Mouse (Mus musculus) heart, adult 9 months (tissue): Measurements from ENCODE around the gene Fpr2.
"Not testable (repeated sequence)": the region's sequence is repeated elsewhere in the genome, so short reads cannot be mapped to it uniquely, and the experiment has no call there.

Source experiments
- DNase-seq, 2 experiments: peaks; one replicate each; pipeline ENCODE4 v3.0.0; 2022; ENCODE audit warnings: low spot score in 2 of 2

Gene Fpr2

DNA sequence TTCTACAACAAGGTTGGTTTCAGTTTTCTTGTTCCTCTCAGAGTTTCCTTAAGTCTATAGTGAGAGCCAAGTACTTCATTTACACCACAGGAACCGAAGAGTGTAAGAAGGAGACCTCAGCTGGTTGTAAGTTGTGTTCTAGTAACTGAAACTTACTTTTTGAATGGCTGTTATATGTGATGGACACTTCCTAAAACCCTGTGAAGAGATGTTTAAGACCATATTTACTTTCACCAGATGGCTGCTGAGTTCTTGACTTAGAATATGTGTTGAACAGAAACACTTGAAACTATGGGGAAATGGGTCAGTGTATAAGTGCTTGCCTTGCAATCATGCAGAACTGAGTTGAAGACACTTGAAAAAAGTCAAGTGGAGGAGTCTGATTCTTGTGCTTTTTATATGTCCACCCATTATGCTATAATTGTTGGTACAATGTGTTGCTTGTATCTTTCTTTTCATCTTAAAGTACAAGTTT, at the start of gene Fpr2, which contains the start of gene Fpr3:
Gene Fpr2 (plus strand): TSS at position 51 of the 475 bp plus-strand sequence.
Gene Fpr3 (plus strand): TSS at position 79 of the 475 bp plus-strand sequence.
- DNase-seq = no peak

DNA sequence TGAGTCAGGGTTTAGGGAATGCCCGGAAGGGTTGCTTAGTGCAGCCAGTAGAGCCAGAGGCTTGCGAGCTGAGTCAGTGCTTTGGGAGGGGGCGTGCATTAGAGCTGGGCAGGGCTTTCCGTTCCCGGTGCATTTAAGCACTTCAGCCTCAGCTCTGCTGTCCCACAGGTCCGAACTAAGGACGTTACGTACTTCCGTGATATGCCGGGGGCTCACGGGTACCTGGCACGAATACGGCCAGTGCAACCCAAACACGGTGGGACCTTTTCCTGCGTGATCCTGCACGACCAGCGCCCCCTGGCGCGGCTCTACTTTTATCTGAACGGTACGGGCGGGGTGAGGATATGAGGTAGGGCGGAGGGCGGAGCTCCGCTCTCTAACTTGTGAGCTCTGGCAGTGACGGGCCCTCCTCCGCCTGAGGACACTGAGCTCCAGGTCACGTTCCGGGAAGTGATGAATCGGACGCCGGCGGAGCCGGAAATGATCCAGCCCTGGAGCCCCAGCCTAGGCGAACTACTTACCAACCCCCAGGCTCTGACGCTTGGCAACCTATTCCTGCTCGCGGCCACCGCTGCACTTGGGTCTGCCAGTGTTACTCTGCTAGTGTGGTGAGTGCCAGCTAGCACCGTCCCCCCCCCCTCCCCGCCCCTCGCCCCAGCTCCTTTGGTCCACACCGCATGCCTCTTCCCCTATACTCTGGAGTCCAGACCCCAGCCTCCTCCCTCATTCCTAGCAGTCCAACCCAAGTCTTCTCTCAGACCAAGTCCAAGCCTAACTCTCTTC, 49.5 kb upstream of the Fpr2 start:
- peak; percentile 99 for DNase-seq

DNA sequence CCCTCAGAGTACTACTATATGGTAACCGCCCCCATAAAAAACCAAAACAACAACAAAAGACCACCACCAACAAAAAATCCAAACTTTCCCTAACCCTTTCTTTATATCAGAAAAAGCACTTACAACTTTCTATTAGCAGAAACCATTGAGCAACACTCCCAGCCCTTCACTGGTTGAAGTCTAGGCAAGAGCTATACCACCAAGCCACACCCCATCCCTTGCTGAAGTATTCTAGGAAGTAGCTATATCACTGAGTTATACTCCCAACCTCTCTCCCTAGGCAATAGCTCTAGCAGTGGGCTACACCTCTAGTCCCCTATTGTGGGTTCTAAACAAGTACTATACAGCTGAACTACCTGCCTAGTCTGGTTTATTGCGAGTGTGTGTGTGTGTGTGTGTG, 48.3 kb upstream of the Fpr2 start:
- no peak for DNase-seq

DNA sequence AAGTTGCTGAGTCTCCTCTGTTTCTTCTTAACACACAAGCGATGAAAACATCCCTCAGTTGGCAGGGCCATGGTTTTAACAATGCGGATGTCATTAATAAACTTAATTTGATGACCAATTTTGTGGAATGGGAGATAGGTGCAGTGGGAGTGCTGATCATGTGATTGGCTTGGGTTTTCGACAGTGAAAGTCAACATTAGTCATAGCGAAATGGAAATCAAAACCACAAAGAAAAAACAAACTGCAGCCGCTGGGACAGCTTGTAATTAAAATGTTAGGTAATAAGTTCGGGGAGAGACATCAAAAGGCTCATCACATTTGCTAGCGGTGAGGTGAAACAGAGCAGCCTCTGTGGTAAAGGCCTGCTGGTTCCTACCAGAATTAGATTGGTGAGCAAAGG, 46.8 kb upstream of the Fpr2 start:
- DNase-seq = no peak

DNA sequence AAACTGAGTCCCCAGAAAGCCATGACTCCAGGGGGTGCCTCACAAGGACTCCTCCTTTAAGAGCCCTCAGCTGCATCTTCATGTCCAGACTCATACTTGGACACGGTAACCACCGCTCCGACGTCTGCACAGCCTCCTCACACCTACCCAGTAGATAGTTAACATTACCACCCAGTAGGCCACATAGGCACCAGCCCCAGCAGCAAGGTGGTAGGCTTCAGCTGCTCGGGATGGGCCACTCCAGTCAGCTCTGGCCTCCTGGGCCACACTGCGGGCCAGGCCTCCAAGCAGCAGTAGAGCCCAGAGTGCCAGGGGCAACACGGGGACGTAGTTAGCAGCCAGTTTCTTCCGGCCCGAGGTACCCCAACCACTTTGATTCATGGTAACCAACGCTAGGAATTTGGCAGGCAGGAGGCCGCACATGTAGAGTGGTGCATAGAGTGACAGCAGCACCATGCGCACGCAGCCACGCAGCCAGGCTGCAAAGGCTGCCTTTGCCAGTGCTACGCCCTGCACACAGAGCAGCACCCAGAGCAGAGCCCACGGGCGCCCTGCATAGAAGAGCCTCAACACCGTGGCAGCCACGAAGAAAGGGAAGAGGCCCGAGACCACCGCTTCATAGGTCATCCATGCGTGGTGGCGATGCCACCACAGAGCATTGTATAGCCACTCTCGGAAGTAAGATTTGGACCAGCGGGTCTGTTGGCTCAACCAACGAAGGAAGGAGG, 43.9 kb upstream of the Fpr2 start:
- no peak for DNase-seq

DNA sequence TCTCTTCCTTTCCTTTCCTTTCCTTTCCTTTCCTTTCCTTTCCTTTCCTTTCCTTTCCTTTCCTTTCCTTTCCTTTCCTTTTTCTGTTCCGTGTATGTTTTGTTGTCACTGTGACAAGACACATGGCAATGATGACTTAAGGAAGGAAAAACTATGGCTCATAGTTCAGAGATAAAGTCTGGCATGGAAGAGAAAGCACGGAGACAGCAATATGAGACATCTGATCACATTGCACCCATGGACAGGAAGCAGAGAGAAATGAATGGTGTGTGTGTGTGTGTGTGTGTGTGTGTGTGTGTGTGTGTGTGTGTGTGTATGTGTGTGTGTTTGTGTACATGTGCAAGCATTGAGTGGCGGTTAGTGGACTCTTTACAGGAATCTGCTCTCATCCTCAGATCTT, 43.0 kb upstream of the Fpr2 start:
- not testable (repeated sequence) for DNase-seq

DNA sequence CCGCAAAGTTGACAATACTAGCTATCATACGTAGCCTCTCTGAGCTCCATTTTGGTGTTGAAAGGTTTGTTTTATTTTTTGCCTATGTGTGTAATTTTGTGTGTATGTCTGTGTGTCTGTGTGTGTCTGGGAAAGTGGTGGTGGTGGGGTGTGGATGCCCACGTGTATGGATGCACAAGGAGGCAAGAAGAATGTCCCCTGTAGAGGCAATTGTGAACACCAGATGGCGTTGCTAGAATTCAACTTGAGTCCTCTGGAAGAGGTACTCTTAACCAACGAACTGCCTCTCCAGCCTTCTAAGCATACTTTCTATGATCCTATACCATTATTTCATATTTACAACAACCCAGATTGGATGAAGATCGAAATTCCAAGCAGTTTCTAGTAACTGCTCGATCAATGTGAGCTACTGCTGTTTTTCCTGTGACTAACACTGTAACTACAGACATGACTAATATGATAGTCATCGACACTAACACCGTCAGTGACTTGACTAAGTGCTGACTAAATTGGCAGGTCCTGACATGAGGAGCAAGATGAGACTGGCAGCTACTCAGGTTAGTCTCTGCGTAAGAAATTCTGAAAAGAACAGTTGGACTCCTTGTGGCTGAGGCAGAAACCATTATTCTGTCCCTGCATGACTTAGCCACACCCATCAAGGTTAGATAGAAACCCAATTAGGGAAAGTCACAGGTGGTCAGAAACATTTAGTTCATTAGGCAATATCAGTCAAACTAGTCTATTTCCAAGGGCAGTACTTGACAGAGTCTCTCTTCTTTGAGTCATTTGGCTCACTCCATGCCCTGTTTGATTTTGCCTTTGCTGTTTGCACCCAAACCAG, 42.2 kb upstream of the Fpr2 start:
- no peak for DNase-seq

DNA sequence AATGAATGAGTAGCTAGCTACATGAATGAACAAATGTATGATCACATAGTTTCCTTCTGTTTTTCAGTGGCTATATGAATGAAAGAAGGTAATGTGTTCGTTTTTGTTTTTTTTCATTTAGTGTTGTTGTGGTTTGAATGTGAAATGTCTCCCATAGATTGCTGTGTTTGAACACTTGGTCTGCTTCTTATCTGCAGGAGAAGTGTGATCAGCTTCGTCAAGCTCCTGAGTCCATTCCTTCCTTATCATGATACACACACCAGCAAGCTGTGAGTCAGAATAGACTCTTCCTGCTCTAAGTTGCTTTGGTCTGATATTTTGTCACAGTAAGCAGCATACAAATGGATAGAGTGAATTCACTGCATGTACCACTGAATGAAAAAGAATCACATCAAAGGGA, 38.6 kb upstream of the Fpr2 start:
- DNase-seq = no peak

DNA sequence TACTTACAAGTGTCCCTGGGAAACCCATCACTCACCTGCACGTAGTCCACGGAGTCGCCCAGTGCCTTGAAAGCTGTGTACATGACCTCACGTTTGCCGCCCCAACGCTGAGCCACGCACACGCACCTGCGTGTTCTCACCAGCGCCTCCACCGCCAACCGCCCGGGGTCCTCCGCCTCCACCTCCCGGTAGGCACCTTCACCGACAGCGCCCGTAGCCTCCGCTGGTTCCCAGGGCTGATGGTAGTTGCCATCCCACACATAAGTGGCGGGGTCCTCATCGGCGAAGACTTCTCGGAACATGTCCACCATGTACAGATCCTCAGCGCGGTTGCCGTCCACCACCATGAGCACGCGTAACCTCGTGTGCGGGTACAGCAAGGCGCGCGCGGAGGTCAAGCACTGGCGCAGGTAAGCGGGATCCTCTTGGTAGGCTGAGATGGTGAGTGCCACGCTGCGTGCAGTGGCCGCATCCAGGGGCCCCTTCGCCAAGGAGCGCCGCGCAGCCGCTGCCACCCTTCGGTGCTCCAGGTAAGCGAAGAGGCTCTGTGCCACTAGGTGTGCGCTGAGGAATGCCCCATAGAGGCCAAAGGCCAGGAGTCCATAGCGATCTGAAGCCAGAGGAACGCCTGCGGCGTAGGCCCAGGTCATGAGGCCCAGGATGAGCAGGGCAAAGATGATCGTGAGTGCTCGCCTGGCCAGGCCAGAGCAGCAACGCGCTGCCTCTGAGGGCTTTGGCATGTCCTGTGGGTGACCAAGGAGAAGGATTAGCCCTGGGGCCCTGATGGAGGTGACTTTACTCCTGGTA, 37.5 kb upstream of the Fpr2 start:
- no peak for DNase-seq

DNA sequence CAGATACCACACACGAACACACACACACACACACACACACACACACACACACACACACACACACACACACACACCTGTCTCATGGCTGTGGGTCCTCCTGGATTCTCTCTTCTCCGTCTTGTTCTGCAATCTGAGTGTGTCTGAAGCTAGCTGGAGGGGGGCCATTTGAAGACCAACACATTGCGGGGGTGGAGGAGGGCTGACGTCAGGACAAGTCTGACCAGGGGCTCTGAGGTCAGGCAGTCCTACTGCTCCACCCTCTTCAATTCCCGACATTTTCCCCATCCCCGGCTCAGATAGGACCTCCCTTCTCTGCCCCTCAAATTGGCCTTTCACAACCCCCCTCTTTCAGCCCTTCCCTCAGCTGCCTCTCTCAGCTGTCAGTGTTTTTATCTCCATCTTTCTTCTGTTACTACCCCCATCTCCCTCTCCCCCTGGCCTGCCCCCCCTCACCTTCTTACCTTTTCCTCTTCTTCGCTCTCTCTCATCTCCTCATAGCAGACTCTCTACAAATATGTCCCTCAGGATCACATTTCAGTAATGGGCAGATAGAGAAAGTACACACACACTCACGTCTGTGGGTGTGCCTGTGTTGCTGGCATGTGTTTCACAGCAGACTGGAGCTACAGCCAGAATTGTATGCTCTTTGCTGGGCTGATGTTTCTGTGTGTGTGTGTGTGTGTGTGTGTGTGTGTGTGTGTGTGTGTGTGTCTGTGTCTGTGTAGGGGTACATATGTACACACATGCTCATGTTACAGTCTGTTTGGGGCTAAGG, 32.4 kb upstream of the Fpr2 start, which contains the start of gene Has1:
Gene Has1 (minus strand): TSS at position 142 of the 775 bp plus-strand sequence.
- DNase-seq = no peak

DNA sequence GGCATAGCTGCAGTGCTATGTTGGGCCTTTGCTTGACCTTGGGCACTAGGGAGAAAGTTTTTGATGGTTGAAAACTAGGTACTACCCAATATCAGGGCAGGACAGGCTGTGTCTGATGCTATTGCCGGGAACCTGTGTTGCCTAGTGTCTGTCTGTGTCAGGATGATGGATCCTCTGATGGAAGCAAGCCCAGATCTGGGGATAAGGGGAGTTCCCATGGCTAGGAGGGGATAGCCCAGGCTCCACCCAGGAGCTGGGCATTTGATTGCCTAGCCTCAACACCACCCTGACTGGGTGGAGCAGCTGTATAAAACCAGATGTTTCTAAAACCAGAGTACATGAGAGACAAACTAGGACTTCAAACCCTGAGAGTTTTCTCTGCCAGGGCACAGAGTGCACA, 31.0 kb upstream of the Fpr2 start:
- no peak for DNase-seq

DNA sequence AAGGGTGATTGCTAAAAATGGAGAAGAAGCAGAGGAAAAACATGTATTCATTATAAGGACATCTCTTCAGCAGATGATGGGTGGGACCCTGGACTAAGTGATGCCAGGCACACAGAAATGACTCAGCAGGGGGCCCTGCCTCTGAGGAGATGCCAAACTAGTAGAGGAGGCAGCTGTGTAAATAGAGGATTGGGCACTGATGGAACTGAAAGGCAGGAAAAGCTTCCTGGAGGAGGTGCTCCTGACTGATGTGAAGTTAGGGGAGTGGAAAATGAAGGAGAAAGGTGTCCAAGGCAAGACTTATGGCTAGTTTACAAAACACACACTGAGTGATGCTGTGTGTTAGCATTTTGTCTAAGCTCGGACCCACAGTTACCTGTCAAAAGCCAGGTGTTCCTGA, 30.2 kb upstream of the Fpr2 start:
- DNase-seq = no peak

DNA sequence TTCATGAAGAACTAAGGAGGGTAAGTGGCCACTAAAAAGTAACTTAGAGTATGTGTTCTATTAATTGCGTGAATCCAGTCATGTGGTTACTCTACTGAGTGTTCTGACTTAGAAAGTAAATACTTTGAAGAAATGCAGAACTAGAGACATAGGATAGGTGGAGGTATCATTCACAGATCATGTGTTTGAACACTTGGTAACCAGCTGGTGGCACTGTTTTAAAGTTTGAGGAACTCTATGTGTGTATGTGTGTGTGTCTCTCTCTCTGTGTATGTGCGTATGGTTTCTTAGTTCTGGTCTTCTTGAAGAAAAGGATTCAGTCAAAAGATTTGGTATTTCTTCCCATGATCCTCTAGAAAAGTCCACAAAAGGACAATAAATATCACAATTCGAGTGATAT, 27.5 kb upstream of the Fpr2 start:
- DNase-seq = no peak

DNA sequence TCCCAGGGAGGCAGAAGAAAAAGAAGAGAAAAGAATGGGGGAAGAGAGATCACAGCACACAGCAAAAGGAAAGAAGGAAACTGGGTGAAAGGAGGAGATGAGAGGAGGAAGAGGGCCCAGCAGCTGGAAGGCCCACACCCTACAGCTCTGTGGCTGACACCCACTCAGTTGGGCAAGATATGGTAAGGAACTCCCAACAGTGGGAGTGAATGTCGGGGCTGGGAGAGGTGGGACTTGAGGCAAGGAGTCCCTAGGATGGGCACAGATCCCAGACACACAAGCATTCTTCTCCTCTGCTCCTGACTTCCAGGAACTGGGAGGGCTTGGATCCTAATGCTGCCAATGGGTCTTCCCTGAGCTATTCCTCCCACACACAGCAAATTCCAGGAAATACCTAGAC, 25.3 kb upstream of the Fpr2 start:
- peak in 1 of 2 experiments; percentile 31 for DNase-seq

DNA sequence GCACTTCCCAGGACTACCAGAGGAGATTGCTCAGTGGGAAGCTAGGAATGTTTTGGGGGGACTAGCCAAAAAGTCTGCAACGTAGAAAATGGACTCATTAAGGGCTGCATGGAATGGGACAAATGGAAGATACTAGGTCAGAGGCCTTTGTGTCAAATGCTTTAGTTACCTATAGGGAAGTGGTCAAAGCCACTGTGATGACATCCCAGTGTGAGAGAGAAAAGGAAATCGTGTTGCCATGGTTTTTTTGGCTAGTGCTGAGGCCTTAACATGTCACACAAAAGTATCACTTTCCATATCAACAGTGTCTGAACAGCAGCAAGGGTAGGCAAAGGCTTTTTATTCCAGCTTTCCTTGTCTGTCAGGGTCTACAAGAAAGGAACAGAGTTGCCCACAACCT, 22.5 kb upstream of the Fpr2 start:
- no peak for DNase-seq

DNA sequence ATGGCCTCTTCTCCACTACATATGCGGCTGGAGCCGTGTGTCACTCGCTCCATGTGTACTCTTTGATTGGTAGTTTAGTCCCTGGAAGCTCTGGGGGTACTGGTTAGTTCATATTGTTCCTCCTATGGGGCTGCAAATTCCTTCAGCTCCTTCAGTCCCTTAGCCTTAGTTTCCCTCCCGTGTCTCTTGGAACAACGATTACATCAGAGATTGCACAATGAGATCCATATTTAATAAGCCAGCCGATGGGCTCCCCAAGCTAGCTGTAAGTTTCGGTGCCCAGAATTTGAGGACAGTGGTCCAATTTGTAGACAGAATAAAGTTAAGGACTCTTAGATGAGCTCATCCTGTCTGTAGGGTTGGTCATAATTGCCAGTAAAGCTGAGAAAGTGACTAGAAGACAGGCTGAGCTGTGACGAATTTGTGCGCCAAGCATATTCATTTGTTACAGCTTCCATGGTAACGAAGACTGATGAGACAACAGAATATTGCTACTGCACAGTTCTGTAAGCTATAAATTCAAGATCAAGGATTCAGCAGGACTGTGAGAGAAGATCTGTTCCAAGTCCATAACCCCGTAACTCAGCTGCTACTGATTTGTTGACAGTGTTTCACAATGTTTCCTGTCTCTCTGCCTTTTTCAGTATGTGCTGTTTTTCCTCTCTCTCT, 20.7 kb upstream of the Fpr2 start:
- peak; percentile 20 to 29 for DNase-seq

DNA sequence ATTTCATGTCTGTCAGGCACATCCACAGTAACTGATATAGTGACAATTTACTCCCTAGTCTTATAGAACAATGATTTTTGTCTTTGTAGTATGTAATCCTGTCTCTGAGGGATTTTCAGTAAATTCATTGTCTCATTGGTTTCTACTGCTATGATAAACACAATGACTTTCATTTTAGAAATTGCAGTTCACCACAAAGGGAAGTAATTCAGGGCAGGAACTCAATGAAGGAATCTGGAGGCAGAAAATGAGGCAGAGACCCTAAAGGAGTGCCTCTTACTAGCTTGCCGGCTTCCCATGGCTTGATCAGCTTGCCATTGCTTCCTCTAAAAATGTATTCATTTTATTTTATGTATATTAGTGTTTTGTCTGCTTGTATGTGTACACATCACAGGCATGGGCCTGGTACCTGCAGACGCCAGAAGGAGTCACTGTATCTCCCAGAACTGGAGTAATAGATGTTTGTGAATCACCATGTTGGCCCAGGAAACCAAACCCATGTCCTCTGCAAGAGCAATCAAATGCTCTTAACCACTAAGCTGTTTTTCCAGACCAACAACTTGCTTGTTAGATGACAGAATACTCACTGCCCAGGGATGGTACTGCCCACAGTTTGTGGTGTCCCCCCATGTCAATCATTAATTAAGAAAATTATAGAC, 16.6 kb upstream of the Fpr2 start:
- no peak for DNase-seq

DNA sequence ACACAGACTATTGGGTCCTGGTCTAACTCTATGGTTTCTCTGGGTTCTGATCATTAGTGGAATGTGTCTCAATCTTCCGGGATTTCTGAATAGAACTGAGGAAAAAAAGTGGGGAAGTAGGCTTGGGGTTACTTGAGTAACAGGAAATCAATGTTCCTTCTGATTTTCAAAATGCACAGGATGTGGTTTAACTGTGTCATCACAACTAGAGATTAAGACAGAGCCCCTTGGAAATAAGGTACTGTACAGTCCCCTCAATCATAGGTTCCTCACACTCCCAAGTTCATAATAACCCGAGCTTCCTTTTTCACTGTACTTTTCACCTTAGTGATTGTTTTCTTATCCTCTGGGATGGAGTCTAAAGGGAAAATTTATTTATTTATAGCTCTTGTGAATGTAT, 15.9 kb upstream of the Fpr2 start:
- peak; percentile 13 to 22 for DNase-seq

DNA sequence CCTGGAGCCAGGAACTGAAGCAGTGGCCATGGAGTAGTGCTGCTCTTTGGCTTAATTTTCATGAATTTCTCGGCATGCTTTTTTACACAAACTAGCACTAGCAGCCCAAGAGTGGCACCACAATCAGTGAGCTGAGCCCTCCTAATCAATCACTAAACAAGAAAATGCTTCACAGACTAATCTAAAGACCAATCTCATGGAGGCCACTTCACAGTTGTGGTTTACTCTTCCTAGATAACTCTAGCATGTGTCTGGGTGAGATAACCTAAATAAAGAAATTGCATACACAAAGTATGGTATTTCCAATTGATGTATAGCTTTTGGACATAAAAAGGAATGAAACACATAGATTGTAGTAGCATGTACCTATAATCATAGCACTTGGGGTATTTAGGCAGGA, 8.3 kb upstream of the Fpr2 start:
- DNase-seq = no peak
